Mouse (Mus musculus) brain, embryonic 14.5 days (tissue): Measurements from ENCODE around the gene Brdt.

Source experiments
- CTCF ChIP-seq: fragments of 200-500 bp; IDR thresholded peaks from 2 replicates; pipeline ENCODE4 v1.5.1; 2012; ENCODE audit warnings: inconsistent platforms, mild to moderate bottlenecking, moderate library complexity, borderline replicate concordance; ENCODE audit not compliant: insufficient read depth, insufficient read length; ENCODE audit errors: extremely low read depth
- POLR2A ChIP-seq: fragments of 200-500 bp; IDR thresholded peaks from 2 replicates; pipeline ENCODE4 v1.6.1; 2012; ENCODE audit warnings: mild to moderate bottlenecking, inconsistent platforms, borderline replicate concordance; ENCODE audit not compliant: poor library complexity, insufficient read depth, insufficient read length, severe bottlenecking; ENCODE audit errors: extremely low read depth

- TF ChIP-seq POLR2A (no peak), CTCF (no peak)
These were observed 41.0 kb upstream of the Brdt start for GRCm38 (mm10) chr5:107289986-107290385.
